Mouse (Mus musculus): Measurements from ENCODE around the gene Epha6. TPM values are rescaled to one million over a fixed set of nuclear protein-coding genes. Genes with fewer than 3 reads are reported as not detected.

The Epha6 gene
- polyA plus RNA-seq, 2 experiments, result not detected

DNA sequence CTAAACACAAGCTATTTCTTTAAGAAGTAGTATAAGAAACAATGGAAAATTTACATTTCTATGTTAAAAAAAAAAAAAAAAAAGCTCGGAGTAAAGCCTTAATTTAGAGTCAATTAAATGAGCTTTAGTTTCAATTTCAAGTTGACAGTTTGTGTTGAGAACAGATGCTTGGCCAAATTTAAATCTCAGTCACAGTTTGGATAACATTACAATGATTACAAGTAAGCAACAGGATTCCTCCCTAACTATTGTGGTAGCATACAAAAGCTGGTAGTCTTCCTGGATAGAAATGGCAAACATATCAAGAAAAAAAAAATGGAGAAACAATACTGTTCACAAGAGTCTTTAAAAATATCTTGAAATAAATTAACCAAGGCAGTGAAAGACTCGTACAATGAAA is 452.9 kb downstream of the Epha6 start:
- Histone ChIP-seq H3K36me3 (replicated peaks; ENCODE audit: control insufficient read depth, insufficient read depth, low read depth) (no peaks in the 10 kb centered on the region), H3K27ac (no peak overlapping the region), H3K27me3 (ENCODE audit: control insufficient read depth, insufficient read depth, low read length) (no peaks in the 10 kb centered on the region), H3K9ac (replicated peaks) (no peak overlapping the region), H3K4me1 (replicated peaks; ENCODE audit: control insufficient read depth in 2 of 2, insufficient read depth in 2 of 2, low read length in 1 of 2) (no peaks in the 10 kb centered on the region), H3K4me3 (ENCODE audit: insufficient read depth in 1 of 2, low read depth in 2 of 2, low read length in 2 of 2) (no peak overlapping the region), H3K4me2 (ENCODE audit: low read depth) (no peak overlapping the region), H3K9me3 (ENCODE audit: control insufficient read depth, low read length) (no peaks in the 10 kb centered on the region)
- ATAC-seq (ENCODE audit: insufficient read depth) (no peak), DNase-seq (ENCODE audit: low read depth in 3 of 3, low spot score in 3 of 3) (no peak)
- 40% methylated on average over 2 of the region's 2 CpGs for WGBS (ENCODE audit: insufficient replicate concordance)
- no peak for TF ChIP-seq EP300 (IDR thresholded peaks at IDR 0.05; ENCODE audit: low read depth)
- TF ChIP-seq CTCF (IDR thresholded peaks at IDR 0.05; ENCODE audit: low read depth), result no peak

DNA sequence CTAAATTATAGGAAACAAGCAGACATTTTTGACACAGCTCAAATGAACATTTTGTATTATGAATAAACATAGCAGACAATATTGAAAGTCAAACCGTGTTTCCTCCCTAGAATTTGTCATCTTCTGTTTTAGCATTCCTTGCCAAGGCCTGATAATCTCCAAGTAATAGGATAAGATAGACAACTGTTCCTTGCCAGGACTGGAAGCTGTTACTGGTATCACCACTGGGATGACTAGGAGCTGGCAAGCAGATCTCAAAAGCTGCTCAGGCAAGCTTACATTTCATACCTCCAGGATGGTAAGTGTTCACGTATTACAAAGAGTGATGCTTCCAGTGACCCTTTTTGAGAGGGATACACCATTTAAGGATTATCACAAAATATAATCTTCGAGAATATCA is 461.0 kb downstream of the Epha6 start:
- H3K27ac ChIP-seq, result no peak overlapping the region
- TF ChIP-seq CTCF (IDR thresholded peaks at IDR 0.05; ENCODE audit: low read depth), result no peak
- no peak for TF ChIP-seq EP300 (IDR thresholded peaks at IDR 0.05; ENCODE audit: low read depth)
- 44% methylated on average over 3 of the region's 3 CpGs for WGBS (ENCODE audit: insufficient replicate concordance)
- no peak overlapping the region for H3K4me3 ChIP-seq (ENCODE audit: insufficient read depth in 1 of 2, low read depth in 2 of 2, low read length in 2 of 2)
- no peaks in the 10 kb centered on the region for H3K36me3 ChIP-seq (replicated peaks; ENCODE audit: control insufficient read depth, insufficient read depth, low read depth)
- DNase-seq (ENCODE audit: low read depth in 3 of 3, low spot score in 3 of 3) (no peak), ATAC-seq (ENCODE audit: insufficient read depth) (no peak)
- H3K9me3 ChIP-seq (ENCODE audit: control insufficient read depth, low read length), result no peaks in the 10 kb centered on the region
- no peak overlapping the region for H3K9ac ChIP-seq (replicated peaks)
- no peaks in the 10 kb centered on the region for H3K27me3 ChIP-seq (ENCODE audit: control insufficient read depth, insufficient read depth, low read length)
- H3K4me2 ChIP-seq (ENCODE audit: low read depth), result no peak overlapping the region
- H3K4me1 ChIP-seq (replicated peaks; ENCODE audit: control insufficient read depth in 2 of 2, insufficient read depth in 2 of 2, low read length in 1 of 2), result no peaks in the 10 kb centered on the region

DNA sequence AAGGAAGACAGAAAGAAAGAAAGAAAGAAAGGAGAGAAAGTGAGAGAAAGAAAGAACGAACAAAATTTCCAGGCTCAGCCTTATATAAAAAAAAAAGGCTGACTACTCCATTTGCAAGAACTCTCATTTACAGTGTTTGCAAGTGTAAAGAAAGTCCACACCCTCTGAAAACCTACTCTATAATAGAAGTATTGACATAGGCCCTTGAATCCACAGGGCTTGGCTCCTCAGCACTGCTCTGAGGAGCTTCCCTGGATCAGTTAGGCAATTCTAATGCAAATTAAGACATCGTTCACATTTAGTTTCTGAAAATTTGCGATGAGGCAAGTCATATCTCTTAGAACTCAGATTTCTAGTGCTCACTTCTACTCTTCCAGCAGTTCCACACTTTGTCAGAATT is 483.9 kb downstream of the Epha6 start:
- H3K4me2 ChIP-seq (ENCODE audit: low read depth), result no peak overlapping the region
- H3K4me3 ChIP-seq (ENCODE audit: insufficient read depth in 1 of 2, low read depth in 2 of 2, low read length in 2 of 2), result no peak overlapping the region
- no peak for DNase-seq (ENCODE audit: low read depth in 3 of 3, low spot score in 3 of 3)
- no peaks in the 10 kb centered on the region for H3K27me3 ChIP-seq (ENCODE audit: control insufficient read depth, insufficient read depth, low read length)
- TF ChIP-seq CTCF (IDR thresholded peaks at IDR 0.05; ENCODE audit: low read depth), result no peak
- TF ChIP-seq EP300 (IDR thresholded peaks at IDR 0.05; ENCODE audit: low read depth), result no peak
- no peaks in the 10 kb centered on the region for H3K9me3 ChIP-seq (ENCODE audit: control insufficient read depth, low read length)
- WGBS (ENCODE audit: insufficient replicate concordance), result 76% methylated on average over 3 of the region's 3 CpGs
- no peak overlapping the region for H3K27ac ChIP-seq
- ATAC-seq (ENCODE audit: insufficient read depth), result no peak
- no peaks in the 10 kb centered on the region for H3K4me1 ChIP-seq (replicated peaks; ENCODE audit: control insufficient read depth in 2 of 2, insufficient read depth in 2 of 2, low read length in 1 of 2)
- H3K36me3 ChIP-seq (replicated peaks; ENCODE audit: control insufficient read depth, insufficient read depth, low read depth), result no peaks in the 10 kb centered on the region
- no peak overlapping the region for H3K9ac ChIP-seq (replicated peaks)

DNA sequence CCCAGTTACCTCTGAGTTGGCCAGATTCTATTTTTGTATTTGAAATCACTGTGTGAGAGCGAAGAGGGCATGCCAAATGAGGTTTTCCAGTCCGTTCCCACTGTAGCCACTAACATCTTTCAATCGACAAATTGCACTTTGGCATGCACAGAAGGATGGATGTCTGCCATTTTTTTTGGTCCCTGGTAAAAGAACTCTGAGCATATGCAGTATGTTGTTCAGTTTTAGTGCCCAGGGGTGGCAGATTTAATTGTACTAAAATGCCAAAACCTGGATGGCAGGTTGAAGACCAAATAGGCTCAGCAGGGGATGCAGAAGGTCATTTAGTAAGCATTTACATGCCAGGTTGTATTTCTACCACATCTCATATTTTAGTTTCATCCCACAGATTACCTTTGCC is 503.1 kb downstream of the Epha6 start:
- no peak for ATAC-seq (ENCODE audit: insufficient read depth)
- WGBS (ENCODE audit: insufficient replicate concordance), result 56% methylated on average over 3 of the region's 3 CpGs
- Histone ChIP-seq H3K4me1 (replicated peaks; ENCODE audit: control insufficient read depth in 2 of 2, insufficient read depth in 2 of 2, low read length in 1 of 2) (no peaks in the 10 kb centered on the region), H3K27ac (no peak overlapping the region), H3K9me3 (ENCODE audit: control insufficient read depth, low read length) (no peaks in the 10 kb centered on the region), H3K36me3 (replicated peaks; ENCODE audit: control insufficient read depth, insufficient read depth, low read depth) (no peaks in the 10 kb centered on the region), H3K27me3 (ENCODE audit: control insufficient read depth, insufficient read depth, low read length) (no peaks in the 10 kb centered on the region), H3K9ac (replicated peaks) (no peak overlapping the region), H3K4me2 (ENCODE audit: low read depth) (no peak overlapping the region), H3K4me3 (ENCODE audit: insufficient read depth in 1 of 2, low read depth in 2 of 2, low read length in 2 of 2) (no peak overlapping the region)
- TF ChIP-seq EP300 (IDR thresholded peaks at IDR 0.05; ENCODE audit: low read depth), result no peak
- no peak for TF ChIP-seq CTCF (IDR thresholded peaks at IDR 0.05; ENCODE audit: low read depth)
- DNase-seq (ENCODE audit: low read depth in 3 of 3, low spot score in 3 of 3), result no peak

DNA sequence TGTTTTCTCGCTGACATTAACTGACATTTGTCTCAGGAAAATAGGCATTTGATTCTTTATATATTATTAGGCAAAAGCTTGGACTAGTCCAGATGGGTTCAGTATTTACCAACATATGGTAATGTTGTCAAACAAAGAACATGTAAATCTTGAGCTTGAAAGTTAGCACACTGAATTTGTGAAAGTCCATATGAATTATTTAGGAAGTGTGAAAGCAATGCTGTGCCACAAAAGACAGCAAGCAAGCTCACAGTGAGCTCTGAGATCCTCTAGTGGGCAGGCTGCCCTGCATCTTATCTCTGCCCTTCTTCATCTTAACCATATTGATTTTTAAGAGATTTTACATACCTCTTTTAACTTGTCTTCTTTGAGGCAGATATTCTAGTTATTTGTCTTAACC is 510.0 kb downstream of the Epha6 start:
- TF ChIP-seq EP300 (IDR thresholded peaks at IDR 0.05; ENCODE audit: low read depth) (no peak), CTCF (IDR thresholded peaks at IDR 0.05; ENCODE audit: low read depth) (no peak)
- H3K4me3 ChIP-seq (ENCODE audit: insufficient read depth in 1 of 2, low read depth in 2 of 2, low read length in 2 of 2), result no peak overlapping the region
- 22% methylated on average over 1 of the region's 1 CpGs for WGBS (ENCODE audit: insufficient replicate concordance)
- no peak overlapping the region for H3K27ac ChIP-seq
- H3K9ac ChIP-seq (replicated peaks), result no peak overlapping the region
- no peaks in the 10 kb centered on the region for H3K36me3 ChIP-seq (replicated peaks; ENCODE audit: control insufficient read depth, insufficient read depth, low read depth)
- no peaks in the 10 kb centered on the region for H3K9me3 ChIP-seq (ENCODE audit: control insufficient read depth, low read length)
- no peak overlapping the region for H3K4me2 ChIP-seq (ENCODE audit: low read depth)
- H3K27me3 ChIP-seq (ENCODE audit: control insufficient read depth, insufficient read depth, low read length), result no peaks in the 10 kb centered on the region
- no peaks in the 10 kb centered on the region for H3K4me1 ChIP-seq (replicated peaks; ENCODE audit: control insufficient read depth in 2 of 2, insufficient read depth in 2 of 2, low read length in 1 of 2)
- DNase-seq (ENCODE audit: low read depth in 3 of 3, low spot score in 3 of 3) (no peak), ATAC-seq (ENCODE audit: insufficient read depth) (no peak)

All from liver, embryonic 14.5 days (tissue).